Mouse (Mus musculus) embryo, embryonic 9.5 days (tissue): Measurements from ENCODE around the gene Tnpo3.

Experiments
- DNase-seq: peaks from one replicate; pipeline ENCODE4 v3.0.0-alpha.2; 2017; ENCODE audit errors: extremely low spot score

The Tnpo3 gene

DNA sequence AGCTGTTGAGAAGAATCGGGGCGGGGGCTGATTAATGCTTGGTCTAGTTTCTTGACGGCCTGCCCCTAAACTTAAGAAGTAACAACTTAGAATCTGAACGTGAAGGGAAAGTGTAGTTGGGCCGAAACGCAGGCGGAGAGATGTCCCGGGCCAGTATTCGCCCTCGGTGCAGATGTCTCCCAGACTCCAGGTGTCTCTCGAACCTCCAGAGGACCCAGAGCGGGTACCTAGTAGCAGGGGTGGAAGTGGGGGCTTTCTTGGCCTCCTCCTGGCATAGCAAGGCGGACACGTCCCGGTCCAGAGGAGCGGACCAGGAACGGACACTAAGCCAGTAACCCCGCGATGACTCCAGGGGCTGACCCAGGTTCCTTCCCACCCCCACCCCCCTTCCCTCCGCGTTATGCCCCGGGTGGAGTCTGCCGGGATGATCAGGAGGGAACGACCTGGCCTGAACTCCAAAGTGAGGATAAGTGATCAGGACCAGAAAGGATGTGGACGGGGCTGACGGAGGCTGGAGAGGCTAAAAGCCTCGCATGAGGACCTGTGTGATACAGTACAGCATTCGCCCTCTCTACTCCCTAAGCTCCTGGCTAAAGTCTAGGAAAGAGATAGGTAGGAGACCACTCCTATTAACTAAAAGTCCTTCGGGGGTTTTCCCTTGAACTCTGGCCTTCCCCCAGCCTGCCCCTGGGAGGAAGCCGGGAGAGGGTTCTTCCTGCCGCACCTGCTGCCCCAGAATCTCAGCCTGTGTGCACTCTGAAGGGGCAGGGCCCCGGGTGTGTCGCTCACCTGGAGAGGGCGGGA is 82.1 kb downstream of the Tnpo3 start:
- DNase-seq, result peak; percentile 28

DNA sequence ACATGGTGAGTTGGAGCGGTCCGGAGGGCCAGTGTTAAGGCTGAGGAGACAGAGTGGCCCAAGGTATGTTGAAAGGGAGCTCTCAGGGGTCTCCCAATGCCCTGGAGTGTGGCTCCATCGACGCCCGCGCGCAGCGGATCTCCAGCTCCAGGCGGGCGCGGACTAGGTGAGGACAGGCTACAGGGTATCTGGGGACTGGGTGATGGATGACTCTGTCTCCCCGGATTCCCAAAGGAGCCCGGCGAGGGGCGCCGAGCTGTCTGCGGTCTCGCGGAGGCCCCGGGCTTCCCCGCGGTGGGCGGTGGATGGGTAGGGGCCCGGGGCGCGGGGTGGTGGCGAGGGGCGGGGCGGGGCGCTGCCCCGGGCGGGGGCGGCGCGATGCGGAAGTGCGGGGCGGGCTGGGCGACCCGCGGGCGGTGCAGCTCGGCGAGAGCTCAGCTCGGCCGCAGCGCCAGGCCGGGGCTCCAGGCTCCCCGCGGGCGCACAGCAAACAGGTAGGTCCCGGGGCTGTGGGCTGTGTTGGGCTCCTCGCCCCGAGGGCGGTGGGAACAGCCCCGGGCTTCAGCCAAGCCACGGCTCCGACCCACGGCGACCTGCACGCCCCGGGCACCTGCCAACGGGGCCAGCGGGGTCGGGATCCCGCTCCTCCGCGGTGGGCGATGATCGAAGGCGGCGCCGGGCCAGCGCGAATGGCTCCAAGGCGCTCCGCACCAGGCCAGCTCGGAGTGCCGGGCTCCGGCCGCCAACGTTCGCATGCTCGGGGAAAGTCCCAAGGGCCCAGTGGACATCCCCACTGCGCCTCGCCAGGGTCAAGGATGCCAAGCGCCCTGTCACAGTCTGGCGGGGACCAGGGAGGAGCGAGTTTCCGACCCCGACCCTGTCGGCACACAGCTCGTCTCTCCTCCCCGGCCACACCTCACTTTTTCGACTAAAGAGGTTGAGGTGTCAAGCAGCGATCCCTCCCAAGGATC is 83.1 kb downstream of the Tnpo3 start, which contains the start of gene Irf5:
TSS of gene Irf5 (plus strand) at position 345 of the 971 bp plus-strand sequence.
- peak; percentile 55 for DNase-seq

DNA sequence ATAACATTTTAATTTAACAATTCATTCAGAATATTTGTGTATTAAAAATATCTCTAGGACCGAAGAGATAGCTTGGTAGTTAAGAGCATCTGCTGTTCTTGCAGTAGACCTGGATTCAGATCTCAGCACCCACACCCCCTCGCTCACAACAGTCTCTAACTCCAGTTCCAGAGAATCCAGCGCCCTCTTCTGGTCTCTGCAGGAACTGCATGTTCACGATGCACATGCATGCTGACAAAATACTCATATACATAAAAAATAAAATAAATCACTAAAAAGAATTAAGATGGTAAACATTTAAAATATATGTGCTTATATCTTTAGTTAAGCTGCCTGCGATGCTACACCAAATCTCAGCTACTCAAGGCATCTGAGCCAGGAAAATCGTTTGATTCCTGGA is 84.4 kb downstream of the Tnpo3 start:
- DNase-seq, result no peak

DNA sequence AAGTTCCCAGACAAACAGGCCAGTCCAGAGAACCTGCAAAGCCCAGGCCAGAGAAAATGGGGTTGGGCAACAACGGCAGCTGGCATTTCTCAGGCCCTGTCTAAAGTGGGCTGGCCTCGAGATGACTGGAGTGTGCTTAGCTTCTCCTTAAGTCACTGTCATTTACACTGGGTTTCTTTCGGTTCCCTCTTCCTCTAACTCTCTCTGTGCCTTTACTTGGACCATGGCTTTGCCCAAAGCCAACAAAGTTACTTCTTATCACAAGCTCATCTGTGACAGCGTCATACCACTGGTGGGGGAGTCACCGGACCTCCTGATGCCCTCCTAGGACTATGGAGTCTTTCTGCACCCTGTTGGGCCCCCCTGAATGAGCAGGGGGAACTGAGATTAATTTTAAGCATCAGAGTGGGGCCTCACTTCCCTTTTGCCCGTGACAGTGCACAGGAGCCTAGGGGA is 85.6 kb downstream of the Tnpo3 start:
- DNase-seq, result no peak

DNA sequence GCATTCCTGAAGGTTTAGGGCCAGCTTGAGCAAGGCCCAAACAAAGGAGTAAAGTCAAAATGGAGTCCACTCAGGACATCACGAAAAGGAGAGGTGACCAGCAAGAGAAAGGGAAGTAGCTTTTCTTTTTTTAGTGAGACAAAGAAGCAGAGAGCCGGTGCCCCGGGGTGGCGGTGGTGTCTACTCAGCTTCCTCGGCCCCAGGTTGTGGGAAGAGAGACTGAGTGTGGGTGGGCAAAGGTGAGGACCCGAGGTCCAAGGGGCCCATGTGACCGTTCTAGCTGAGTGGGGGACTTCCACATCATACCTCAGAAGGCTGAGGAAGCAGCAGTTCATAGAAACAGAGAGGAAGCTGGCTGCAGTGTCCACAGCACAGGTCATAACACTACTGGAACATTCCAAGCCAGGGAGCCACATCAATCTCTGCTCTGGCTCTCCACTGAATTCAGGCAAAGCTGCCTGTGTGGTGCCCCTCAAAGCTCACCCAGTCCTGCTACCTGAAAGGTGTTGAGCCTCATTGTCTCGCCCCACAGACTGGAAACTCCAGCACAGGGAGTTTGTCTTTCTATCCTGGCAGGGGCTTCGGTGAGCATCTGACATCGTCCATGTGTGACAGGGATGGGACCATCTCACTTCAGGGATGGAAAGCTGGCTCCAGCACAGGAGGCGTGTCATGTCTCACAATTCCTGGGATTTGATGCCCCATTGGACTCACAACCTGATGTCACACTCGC is 86.2 kb downstream of the Tnpo3 start:
- no peak for DNase-seq

DNA sequence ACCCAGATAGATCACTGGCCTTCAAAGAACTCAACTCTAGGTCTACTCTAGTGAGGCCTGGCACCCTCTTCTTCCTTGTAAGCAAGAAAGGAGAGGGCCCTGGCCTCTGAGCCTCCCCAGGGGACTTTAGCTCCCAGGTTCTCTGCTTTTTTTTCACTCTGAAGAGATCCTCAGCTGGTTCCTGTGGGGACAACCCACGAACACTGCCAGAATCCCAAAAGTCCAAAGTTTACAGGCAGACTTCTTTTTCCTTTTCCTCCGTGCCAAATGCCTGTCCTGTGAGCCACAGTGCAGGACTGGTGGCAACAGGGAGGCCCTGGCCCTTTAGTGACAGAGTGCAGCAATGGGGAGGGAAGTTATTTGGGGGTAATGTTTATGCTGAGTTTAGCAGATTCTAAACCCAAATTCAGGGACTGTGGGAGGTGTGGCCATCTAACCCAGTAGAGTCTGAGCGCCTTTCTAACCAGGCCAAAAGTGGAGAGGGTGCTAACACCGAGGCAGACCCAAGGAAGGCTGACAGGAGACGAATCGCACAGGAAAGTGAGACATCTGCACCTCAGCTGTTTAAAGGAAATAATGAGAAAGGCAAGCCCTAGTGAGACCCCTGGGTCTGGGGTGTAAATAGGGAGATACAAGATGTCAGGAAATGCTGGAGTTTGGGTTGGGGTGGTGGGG is 86.9 kb downstream of the Tnpo3 start:
- DNase-seq, result no peak

DNA sequence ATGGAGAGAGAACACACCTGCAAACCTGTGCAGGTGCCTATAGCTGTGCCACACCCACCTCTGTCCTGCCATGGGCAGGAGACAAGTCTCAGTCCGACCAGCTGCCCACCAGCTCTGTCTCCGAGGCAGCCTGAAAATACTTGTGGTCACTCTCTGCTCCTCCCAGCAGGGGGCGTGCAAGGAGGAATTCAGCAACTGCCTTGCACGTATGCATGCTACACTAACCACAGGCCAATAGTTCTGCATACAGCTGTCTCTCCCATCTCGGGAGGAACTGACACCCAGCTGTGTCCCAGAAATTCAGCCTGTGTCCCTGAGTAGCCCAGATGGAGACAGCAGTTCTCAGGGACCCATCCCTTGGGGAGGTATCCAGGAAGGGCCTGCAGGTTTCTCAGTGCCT is 92.5 kb downstream of the Tnpo3 start:
- peak; percentile 73 for DNase-seq

DNA sequence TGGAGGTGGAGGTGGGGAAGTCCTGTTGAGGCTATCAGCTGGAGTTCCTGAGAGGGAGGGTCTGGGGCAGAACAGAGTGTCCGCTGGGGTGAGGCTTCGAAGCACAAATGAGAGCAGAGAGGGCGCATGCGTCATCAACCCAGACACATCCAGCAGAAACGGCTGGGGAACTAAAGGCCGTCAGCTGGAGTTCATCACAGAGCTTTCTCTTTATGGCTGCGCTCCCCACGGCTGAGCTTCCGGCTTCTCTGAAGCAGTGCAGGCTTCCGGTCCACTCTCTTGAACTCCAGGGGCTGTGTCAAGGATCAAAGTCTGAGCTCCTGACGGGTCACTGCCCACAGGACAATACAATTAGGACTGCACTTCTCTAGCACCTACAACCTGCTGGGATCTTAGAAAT is 96.4 kb downstream of the Tnpo3 start:
- peak; percentile 81 for DNase-seq

DNA sequence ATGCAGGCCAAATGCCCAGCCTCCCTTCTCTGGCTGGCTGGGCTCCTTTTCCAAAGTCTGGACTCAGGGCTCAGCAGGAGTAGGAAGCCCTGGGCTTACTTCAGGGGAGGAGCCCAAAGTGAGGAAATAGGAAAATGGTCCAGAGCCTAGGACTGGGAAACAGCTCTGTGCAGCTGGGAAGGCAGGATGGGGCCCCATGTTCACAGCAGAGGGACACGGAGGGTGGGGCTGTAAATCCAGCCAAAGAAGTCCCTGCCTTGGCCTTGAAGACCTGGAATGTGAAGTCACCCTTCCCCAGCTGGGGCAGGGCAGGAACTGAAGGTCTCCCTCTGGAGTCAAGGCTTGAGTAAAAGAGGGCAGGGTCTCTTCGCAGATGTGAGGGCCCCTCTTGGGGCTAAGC is 100.6 kb downstream of the Tnpo3 start:
- DNase-seq, result no peak

DNA sequence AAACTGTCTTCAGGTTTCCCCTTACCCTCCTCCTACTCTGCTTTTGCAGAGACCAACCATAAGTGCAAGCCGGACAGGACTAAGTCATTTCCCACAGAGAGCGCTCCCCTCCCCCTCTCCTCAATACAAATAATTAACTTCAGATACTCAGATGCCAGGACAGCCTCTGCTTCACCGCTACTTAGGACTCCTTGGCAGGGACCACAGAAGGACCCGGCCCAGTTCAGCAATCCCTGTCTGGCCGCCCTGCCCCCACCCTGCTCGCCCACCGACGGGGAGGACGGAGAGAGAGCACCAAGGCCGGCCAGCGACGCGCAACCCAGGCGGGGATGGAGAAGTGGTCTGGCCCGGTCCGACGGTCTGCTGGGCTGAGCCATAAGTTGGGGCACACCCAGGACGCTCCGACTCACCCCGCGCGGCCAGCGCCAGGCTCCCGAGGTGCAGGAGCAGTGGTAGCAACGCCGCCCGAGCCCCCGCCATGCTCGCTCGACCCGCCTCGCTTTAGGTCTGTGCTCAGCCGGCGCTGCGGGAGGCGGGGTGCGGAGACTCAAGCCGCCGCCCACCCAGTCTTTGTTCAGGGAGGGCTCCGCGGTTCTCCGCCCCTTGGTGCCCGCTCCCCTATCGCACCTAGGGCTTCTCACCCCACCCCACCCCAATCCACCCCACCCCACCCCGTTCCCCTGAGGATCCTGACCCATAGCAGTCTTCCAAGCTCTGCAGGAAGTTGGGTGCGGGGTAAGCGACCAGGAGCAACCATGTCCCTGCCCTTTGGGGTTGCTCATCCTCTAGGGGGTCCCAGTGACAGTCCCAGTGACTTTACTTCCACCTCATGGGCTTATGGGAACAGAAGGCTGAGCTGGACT is 102.0 kb downstream of the Tnpo3 start, which contains the start of gene Kcp:
TSS of gene Kcp (minus strand) at position 506 of the 863 bp plus-strand sequence.
- DNase-seq, result peak; percentile 54

DNA sequence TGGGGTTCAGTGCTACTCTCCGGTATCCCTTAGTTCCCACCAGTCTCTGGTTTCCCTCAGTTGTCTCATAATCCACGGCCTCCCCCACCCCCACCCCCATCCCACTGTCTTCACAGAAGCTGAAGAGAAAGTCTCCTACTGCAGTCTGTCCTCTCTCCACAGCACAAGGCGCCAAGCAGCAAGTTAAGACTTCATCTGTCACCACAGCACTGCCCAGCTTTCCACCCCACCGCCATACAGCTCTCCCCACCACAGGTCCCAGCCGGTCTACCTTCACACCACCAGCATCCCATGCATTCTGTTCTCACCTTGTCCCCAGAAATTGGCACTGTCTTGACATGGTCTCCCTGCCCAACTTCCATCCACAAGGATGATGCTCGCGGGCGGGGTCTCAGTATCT is 102.9 kb downstream of the Tnpo3 start:
- DNase-seq, result no peak

DNA sequence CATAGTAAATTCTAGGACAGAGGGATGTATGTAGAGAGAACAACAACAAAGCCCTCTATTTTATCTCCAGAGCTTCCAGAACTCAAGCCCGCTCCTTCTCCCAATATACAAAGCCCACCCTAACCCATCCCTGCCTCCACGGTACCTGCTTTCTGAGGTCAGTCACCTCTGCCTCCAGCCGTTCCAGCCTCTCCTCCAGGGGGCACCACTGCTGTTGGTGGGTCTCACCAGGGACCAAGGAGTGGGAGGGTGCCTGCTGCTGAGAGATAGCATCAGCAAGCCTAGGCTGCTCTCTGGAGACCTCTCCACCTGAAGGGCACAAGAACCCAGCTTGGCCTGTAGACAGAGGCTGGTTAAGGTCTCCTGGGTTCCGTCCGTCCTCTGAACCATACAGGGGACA is 104.2 kb downstream of the Tnpo3 start:
- no peak for DNase-seq

DNA sequence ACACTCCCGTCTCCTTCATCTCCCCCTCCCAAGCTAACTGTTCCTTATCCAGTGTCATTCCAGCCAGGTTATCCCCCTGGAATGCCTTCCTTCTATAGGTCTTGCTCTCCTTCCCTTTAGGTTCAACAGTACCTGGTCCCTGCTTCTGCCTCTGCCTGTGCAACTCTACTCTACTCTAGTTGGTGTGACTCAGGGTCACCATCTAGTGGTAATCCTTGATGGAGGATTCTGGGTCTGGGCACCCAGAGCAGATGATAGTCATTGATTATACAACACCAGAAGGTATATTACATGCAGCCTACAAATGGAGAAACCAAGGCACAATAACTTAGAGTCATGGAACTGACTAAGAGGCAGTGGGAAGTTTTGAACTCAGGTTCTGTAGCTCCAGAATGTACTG is 108.1 kb downstream of the Tnpo3 start:
- DNase-seq, result no peak

DNA sequence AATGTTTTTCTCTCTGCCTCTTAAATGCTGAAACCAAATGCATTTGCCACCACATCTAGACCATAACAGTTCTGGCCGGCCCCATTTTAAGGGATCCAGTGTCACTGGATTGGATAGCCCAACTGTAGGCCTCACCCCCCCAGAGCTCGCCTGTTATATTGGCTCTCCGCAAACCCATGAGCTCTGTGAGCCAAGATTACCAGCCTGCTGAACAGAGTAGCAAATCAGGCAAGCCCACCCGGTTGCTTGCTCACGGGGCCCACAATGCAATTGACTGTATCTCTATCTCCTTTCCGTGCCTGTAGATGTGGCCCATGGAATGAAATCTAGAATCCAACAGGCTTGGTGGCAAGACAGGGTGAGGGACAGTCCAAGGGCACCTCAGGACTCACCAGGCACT is 108.9 kb downstream of the Tnpo3 start:
- DNase-seq, result no peak

DNA sequence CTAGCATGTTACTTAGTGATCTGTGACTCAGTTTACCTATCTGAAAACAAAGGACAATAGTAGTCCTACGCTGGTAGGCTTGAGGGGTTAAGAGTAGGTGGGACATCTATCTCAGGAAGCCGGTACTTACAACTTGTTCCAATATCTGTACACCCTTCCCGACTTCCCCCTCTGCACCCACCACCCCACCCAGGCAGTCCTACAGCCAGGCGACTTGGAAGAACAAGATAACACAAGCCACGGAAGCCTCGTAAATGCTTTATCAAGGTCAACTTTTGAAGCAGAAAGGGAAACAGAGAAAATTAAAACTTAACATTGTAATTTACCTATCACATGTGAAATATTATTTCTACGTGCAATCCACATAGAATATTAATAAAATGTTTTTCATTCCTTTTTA is 109.5 kb downstream of the Tnpo3 start:
- no peak for DNase-seq

DNA sequence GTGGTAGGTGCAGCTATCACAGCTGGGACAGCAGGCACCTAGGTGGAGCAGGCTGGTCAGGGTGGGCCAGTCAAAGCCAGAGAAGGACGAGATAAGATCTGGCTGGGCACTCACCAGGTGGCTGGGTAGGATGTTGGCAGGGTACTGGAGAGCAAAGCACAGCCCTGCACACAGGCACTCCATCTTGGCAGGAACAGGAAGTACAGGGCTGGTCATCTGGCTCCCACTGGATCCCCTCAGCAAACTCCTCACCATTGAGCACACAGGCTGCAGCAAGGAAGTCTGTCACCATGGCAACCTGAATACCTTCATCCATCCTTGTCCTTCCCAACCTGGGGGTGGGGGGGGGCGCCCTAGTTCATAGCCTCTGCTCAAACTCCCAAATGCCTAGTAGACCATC is 111.9 kb downstream of the Tnpo3 start:
- no peak for DNase-seq

DNA sequence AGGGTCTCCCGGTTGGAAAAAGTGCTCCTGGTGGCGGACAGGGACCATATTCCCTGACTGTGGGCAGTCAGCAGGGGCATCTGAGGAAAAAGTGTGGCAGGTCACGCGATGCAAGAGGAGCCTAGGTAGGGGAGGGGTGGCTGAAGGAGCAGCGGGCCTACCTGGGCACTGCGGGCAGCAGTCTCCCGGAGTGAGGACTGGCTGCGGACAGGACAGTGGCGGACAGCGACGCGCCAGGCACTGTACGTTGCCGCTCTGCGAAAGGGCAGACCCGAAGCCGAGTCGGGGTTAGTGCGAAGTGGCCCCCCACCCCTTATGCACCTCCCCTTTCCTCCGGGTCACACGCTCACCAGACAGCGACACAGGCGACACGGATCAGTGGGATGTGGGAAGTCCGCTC is 113.4 kb downstream of the Tnpo3 start:
- DNase-seq, result no peak

DNA sequence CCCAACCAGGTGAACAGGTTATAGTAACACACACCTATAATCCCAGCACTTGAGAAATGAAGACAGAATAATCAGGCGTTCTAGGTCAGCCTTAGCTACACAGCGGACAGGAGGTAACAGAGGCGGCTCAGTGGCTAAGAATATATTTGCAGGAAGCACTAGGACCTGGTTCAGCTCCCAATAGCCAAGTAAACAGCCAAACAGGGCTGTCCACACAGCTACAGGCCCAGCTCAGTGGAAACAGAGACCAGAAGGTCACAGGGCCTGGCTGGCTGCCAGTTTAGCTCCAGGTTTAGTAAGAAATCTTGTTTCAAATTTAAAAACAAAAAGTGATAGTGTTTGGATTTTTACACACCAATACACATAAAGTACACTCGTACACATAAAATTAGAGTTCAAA is 115.6 kb downstream of the Tnpo3 start:
- DNase-seq, result no peak
